Mouse (Mus musculus) limb, embryonic 14.5 days (tissue): Measurements from ENCODE around the gene Uqcc3. TPM values are rescaled to one million over a fixed set of nuclear protein-coding genes. Genes with fewer than 3 reads are reported as not detected.

ENCODE experiments used
- ATAC-seq: fragments of 200-750 bp; cut with Nextera tagmentation; 2 replicates; pipeline ENCODE4 v1.8.0; 2017; ENCODE audit warnings: low read depth, moderate number of reproducible peaks, moderate TSS enrichment; ENCODE audit not compliant: low FRiP score
- DNase-seq: peaks from one replicate; pipeline ENCODE4 v3.0.0-alpha.2; 2015; ENCODE audit warnings: low spot score
- H3K27ac ChIP-seq: fragments of 300-500 bp; sonication (generic); replicated peaks from 2 replicates; pipeline ENCODE4 v1.5.1; 2014; ENCODE audit warnings: low read depth, mild to moderate bottlenecking, low read length, moderate library complexity, mixed read lengths
- H3K27me3 ChIP-seq: fragments of 300-500 bp; sonication (generic); 2 replicates; pipeline ENCODE4 v1.6.1; 2014; ENCODE audit warnings: low read length, mixed read lengths; ENCODE audit not compliant: control insufficient read depth, insufficient read depth
- H3K36me3 ChIP-seq: fragments of 300-500 bp; sonication (generic); 2 replicates; pipeline ENCODE4 v1.6.1; 2014; ENCODE audit warnings: mild to moderate bottlenecking, low read length, moderate library complexity, mixed read lengths; ENCODE audit not compliant: control insufficient read depth, insufficient read depth
- H3K4me1 ChIP-seq: fragments of 300-500 bp; sonication (generic); 2 replicates; pipeline ENCODE4 v1.6.1; 2014; ENCODE audit warnings: antibody characterized with exemption, low read length, mixed read lengths; ENCODE audit not compliant: control insufficient read depth, insufficient read depth
- H3K4me2 ChIP-seq: fragments of 300-500 bp; sonication (generic); replicated peaks from 2 replicates; pipeline ENCODE4 v1.6.1; 2014; ENCODE audit warnings: low read depth, mild to moderate bottlenecking, low read length, moderate library complexity; ENCODE audit not compliant: severe bottlenecking
- H3K4me3 ChIP-seq: fragments of 300-500 bp; sonication (generic); replicated peaks from 2 replicates; pipeline ENCODE4 v1.5.1; 2014; ENCODE audit warnings: low read length
- H3K9ac ChIP-seq: fragments of 300-500 bp; sonication (generic); 2 replicates; pipeline ENCODE4 v1.6.1; 2014; ENCODE audit warnings: mild to moderate bottlenecking, low read depth, low read length, moderate library complexity; ENCODE audit not compliant: severe bottlenecking
- H3K9me3 ChIP-seq: fragments of 300-500 bp; sonication (generic); 2 replicates; pipeline ENCODE4 v1.6.1; 2016; ENCODE audit warnings: low read length; ENCODE audit not compliant: control insufficient read depth
- POLR2A ChIP-seq: fragments of 200-500 bp; IDR thresholded peaks from 2 replicates; pipeline ENCODE4 v1.8.0; 2012; ENCODE audit warnings: inconsistent platforms, mild to moderate bottlenecking, moderate library complexity, borderline replicate concordance; ENCODE audit not compliant: insufficient read depth, insufficient read length; ENCODE audit errors: extremely low read depth
- WGBS: fragments of 180-500 bp; shearing (Covaris S2); extraction: QIAGEN DNeasy Blood & Tissue Kit; methylation state at CpG from one replicate; pipeline ENCODE4 v1.1.7; 2014; 5-methylcytosine and 5-hydroxymethylcytosine counted together
- polyA plus RNA-seq, 2 experiments: library from polyadenylated mRNA; depleted of rRNA in 1 of 2; stranded (reverse) in 1 of 2; unstranded in 1 of 2; fragments of >200 nt; fragmentation: Nextera tagmentation in 1 of 2; extraction: Ambion mirVana in 1 of 2; gene quantifications; 2 replicates each; pipeline versions ENCODE4 v1.2.1 to v1.2.3; 2012 to 2014

Gene Uqcc3
- polyA plus RNA-seq (2012; rRNA removed), result 33.9 and 51.3 TPM in 2 replicates
- polyA plus RNA-seq (2014; fragmentation: Nextera tagmentation; extraction: Ambion mirVana), result 65.9 and 70.1 TPM in 2 replicates

DNA sequence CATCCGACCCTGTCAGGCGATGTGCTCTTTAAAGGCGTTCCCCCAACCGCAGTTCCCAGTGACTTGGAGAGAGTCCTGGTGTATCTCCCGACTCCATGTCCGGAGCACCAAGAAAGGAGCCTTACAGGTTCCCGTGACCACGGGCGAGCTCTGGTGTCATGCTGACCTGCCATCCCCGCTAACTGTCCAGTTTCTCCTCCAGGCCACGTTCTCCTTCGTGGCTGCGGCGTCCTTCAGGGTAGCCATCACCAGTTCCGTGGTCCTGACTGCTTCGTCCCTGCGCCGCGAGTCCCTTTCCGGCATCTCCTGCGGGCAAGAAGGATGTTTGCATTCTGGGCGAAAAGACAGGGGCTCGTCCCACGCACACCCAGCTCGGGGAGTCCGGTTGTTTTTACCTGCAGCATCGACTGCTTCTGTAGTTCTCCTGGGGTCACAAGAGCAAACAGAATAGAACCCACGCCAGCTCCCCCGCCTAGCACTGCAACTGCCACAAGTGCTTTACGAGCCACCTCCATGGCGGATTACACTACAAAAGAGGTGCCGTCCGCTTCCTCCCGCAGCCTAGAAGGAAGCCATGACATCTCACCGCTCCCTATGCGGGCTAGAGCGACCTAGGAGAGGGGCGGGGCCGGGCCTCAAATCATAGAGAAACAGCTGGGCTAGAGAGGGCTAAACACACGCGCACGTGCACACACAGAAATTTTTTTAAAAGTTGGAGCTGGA is at the start of gene Uqcc3:
Gene Uqcc3 (minus strand): TSS at position 613 of the 723 bp plus-strand sequence.
- ATAC-seq (peak; percentile 95), DNase-seq (peak; percentile 91)
- H3K9ac ChIP-seq, result peak within 1 kb of the TSS; percentile 83
- peak; percentile 86; the same call in 1 of the 2 replicates for TF ChIP-seq POLR2A
- peak within 1 kb of the TSS; percentile 71 for H3K4me3 ChIP-seq
- H3K9me3 ChIP-seq, result no peaks in the 10 kb centered on the region
- peaks cover 5% of the 10 kb centered on the region; the same call in 1 of the 2 replicates for H3K4me1 ChIP-seq
- H3K27me3 ChIP-seq, result no peaks in the 10 kb centered on the region
- H3K4me2 ChIP-seq, result peak within 1 kb of the TSS; percentile 80
- H3K36me3 ChIP-seq, result peaks cover 20% of the 10 kb centered on the region
- H3K27ac ChIP-seq, result peak within 1 kb of the TSS; percentile 75
- WGBS, result 2% methylated on average over 42 of the region's 42 CpGs

DNA sequence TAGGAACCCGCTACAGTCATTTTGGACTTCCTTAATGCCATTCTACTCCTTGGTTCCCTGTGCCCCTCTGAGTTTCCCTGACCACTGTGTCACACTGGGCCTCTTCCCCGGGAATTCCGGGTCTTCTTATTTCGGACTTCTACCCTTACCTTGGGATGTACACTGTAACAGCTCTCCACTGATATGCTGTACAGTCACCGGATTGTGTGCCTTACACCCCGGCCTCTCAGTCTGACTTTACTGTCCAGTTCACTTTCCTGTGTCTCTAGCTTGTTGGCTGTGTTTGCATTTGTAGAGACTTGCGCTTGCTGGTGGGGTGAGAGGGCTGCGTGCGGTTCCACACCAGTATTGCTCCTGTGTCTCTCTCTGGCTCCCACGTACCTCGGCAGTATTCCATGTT is 49.4 kb upstream of the Uqcc3 start:
- Histone ChIP-seq H3K4me2 (peak overlapping the region; percentile 69), H3K9me3 (no peaks in the 10 kb centered on the region), H3K9ac (peak overlapping the region; percentile 89), H3K4me1 (peaks cover 12% of the 10 kb centered on the region), H3K27me3 (no peaks in the 10 kb centered on the region), H3K36me3 (peaks cover 61% of the 10 kb centered on the region), H3K27ac (peak overlapping the region; percentile 67; the same call in 1 of the 2 replicates), H3K4me3 (peak overlapping the region; percentile 68)
- 7% methylated on average over 11 of the region's 11 CpGs for WGBS
- ATAC-seq (0 out of 2 replicates have a peak, but pooled peaks have one; percentile 14), DNase-seq (no peak)
- TF ChIP-seq POLR2A, result no peak

DNA sequence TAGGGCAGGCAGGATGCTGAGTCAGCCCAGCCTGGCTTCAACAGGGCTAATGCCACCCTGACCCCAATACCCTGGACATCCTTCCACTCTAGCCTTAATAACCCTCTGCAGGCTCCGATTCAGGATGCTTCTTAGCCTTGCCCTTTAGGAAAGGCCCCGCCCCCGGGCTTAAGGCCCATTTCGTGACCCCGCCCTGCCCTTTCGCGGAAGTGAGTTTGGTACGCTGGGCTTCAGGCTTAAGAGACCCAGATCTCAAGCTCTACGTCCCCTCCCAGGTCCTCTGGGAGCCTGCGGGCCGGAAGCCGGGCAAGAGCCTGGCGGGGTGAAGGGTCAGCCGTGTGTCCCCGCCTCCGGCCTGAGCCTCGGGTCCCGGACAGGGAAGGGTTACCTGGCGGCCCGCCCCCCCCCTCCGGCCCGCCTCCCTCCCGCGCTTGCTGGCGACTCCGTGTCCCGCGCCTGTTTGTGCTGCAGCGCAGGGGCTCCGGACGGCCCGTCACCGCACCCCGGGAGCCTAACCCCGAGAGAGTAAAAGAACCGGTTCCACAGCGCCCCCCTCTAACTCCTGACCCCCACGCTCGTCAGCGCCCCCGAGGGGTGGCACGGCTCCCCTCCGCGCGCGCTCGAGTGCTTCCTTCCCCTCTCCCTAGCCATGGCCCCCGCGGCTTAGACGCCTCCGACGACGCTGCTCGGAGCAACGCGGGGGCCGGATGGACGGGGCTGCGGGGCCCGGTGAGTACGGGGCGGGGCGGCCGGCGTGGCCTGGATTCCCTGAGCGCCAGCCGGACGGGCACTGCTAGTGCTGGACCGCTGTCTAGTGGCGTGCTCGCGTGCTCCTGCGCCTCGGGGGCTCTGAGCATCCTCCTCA is 48.7 kb upstream of the Uqcc3 start, which contains the start of the genes Rom1 and Eml3:
Gene Rom1 (minus strand): TSS at position 133 of the 865 bp plus-strand sequence.
Gene Eml3 (plus strand): TSS at position 329 of the 865 bp plus-strand sequence.
- 0 out of 2 replicates have a peak, but pooled peaks have one; percentile 16 for TF ChIP-seq POLR2A
- Histone ChIP-seq H3K36me3 (peaks cover 55% of the 10 kb centered on the region), H3K27me3 (no peaks in the 10 kb centered on the region), H3K4me2 (peak within 1 kb of the TSS; percentile 69), H3K4me1 (peaks cover 12% of the 10 kb centered on the region), H3K9me3 (no peaks in the 10 kb centered on the region), H3K27ac (peak within 1 kb of the TSS; percentile 67), H3K4me3 (peak within 1 kb of the TSS; percentile 68), H3K9ac (peak within 1 kb of the TSS; percentile 89)
- ATAC-seq (peak; percentile 75), DNase-seq (peak; percentile 47)
- 2% methylated on average over 64 of the region's 74 CpGs for WGBS

DNA sequence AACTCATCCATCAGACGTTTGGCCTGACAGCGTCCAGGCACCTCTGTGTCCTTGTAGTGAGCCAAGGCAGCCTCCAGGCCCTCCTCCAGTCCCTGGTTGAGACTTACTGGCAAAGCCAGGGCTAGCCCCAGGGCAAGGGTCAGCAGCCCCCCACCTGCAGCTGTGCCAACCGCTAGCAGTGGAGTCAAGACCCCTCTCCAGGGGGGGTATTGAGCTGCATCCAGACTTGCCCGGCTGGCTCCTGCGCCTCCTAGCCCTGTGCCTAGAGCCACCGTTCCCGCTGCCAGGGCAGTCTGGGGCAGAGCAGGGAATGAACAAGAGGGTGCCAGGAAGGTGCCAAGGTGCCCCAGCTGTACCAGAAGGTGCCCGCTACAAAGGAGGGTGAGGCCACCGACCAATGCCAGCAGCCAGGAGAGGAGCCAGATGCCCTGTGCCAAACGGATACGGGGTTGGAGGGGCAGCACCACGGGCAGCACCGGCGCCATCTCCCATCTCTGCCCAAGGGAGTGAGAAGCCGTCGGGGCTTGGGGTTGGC is 48.0 kb upstream of the Uqcc3 start:
- Histone ChIP-seq H3K4me3 (peak overlapping the region; percentile 68), H3K4me2 (peak overlapping the region; percentile 69), H3K27ac (0 out of 2 replicates have a peak overlapping the region, but pooled peaks have one; percentile 67), H3K27me3 (no peaks in the 10 kb centered on the region), H3K9me3 (no peaks in the 10 kb centered on the region), H3K4me1 (peaks cover 12% of the 10 kb centered on the region), H3K9ac (peak overlapping the region; percentile 89), H3K36me3 (peaks cover 48% of the 10 kb centered on the region)
- ATAC-seq (no peak), DNase-seq (no peak)
- TF ChIP-seq POLR2A, result no peak
- WGBS, result 20% methylated on average over 14 of the region's 16 CpGs
